Mouse (Mus musculus) layer of hippocampus, postnatal 14 days (tissue): ENCODE measurements around the gene Sept9. TPM values are rescaled to one million over a fixed set of nuclear protein-coding genes. Genes with fewer than 3 reads are reported as not detected.

Source experiments
- DNase-seq, 2 experiments: peaks; one replicate each; pipeline ENCODE4 v3.0.0; 2021 to 2022; ENCODE audit warnings: low spot score in 2 of 2, mixed read lengths in 1 of 2
- long read RNA-seq, 2 experiments: library from polyadenylated mRNA; stranded (forward); transcript quantifications; one replicate each; pipeline ENCODE4 v2.0.0; 2021
- total RNA-seq, 2 experiments: library from RNA; stranded (reverse); gene quantifications; 2 replicates each; pipeline ENCODE4 v1.2.3; 2021

Gene Sept9
- 10 to 100 TPM; 91.7 to 93.9 TPM for total RNA-seq
- long read RNA-seq, experiment 1, transcript Sept9-203 (10 exons, 2,924 nt), result major isoform, 24 of 82 reads
- long read RNA-seq, experiment 1, transcript Sept9-204 (10 exons, 2,932 nt), result minor isoform, 23 of 82 reads
- long read RNA-seq, experiment 1, partial matches to known transcripts, result 23 of 82 reads
- long read RNA-seq, experiment 1, other reads (novel, unspliced or antisense), result 6 of 82 reads
- long read RNA-seq, experiment 2, transcript Sept9-203 (10 exons, 2,924 nt), result minor isoform, 23 of 85 reads
- long read RNA-seq, experiment 2, transcript Sept9-204 (10 exons, 2,932 nt), result major isoform, 32 of 85 reads
- long read RNA-seq, experiment 2, partial matches to known transcripts, result 13 of 85 reads
- long read RNA-seq, experiment 2, other reads (novel, unspliced or antisense), result 9 of 85 reads

GRCm38 (mm10) chr11:117199282-117200175 is at the start of gene Sept9:
Gene Sept9, plus strand, starts transcription at chr11:117199661.
- DNase-seq, result no peak

GRCm38 (mm10) chr11:117150467-117150966 is 48.9 kb upstream of the Sept9 start:
- no peak for DNase-seq

- no peak for DNase-seq
Measured at GRCm38 (mm10) chr11:117151461-117151860, 48.0 kb upstream of the Sept9 start.

GRCm38 (mm10) chr11:117152541-117152940 is 46.9 kb upstream of the Sept9 start:
- no peak for DNase-seq

GRCm38 (mm10) chr11:117153553-117153952 is 45.9 kb upstream of the Sept9 start:
- DNase-seq, result no peak

- DNase-seq, result no peak
Measured at GRCm38 (mm10) chr11:117154088-117154815, 45.2 kb upstream of the Sept9 start.

GRCm38 (mm10) chr11:117156725-117157124 is 42.7 kb upstream of the Sept9 start:
- no peak for DNase-seq

- DNase-seq, result peak in 1 of 2 experiments; percentile 52
Measured at GRCm38 (mm10) chr11:117158343-117158742, 41.1 kb upstream of the Sept9 start.

- DNase-seq, result peak in 1 of 2 experiments; percentile 54
Measured at GRCm38 (mm10) chr11:117159257-117159945, 40.1 kb upstream of the Sept9 start.

- no peak for DNase-seq
Measured at GRCm38 (mm10) chr11:117159946-117160307, 39.5 kb upstream of the Sept9 start.

GRCm38 (mm10) chr11:117160791-117161190 is 38.7 kb upstream of the Sept9 start:
- no peak for DNase-seq

- DNase-seq, result no peak
Measured at GRCm38 (mm10) chr11:117161574-117161973, 37.9 kb upstream of the Sept9 start.

GRCm38 (mm10) chr11:117163098-117163497 is 36.4 kb upstream of the Sept9 start:
- DNase-seq, result no peak

- DNase-seq, result no peak
Measured at GRCm38 (mm10) chr11:117163771-117164170, 35.7 kb upstream of the Sept9 start.

GRCm38 (mm10) chr11:117168278-117169087 is 31.0 kb upstream of the Sept9 start:
- no peak for DNase-seq

- DNase-seq, result no peak
Measured at GRCm38 (mm10) chr11:117169088-117169635, 30.3 kb upstream of the Sept9 start.

GRCm38 (mm10) chr11:117169801-117170565 is 29.5 kb upstream of the Sept9 start:
- no peak for DNase-seq

- DNase-seq, result no peak
Measured at GRCm38 (mm10) chr11:117174098-117174892, 25.2 kb upstream of the Sept9 start.
